Mouse (Mus musculus) myocyte (in vitro differentiated cells): Measurements from ENCODE around the gene Oxct2b. TPM values are rescaled to one million over a fixed set of nuclear protein-coding genes. Genes with fewer than 3 reads are reported as not detected.

Source experiments
- H3K27me3 ChIP-seq: one replicate; pipeline ENCODE4 v1.6.1; 2011; ENCODE audit not compliant: control insufficient read depth, insufficient read depth, insufficient read length
- H3K36me3 ChIP-seq: one replicate; pipeline ENCODE4 v1.6.1; 2011; ENCODE audit not compliant: control insufficient read depth, insufficient read depth
- H3K4me2 ChIP-seq: one replicate; pipeline ENCODE4 v1.6.1; 2011; ENCODE audit warnings: low read depth, control low read depth
- H3K4me3 ChIP-seq: one replicate; pipeline ENCODE4 v1.5.1; 2011; ENCODE audit warnings: mild to moderate bottlenecking, control low read depth, moderate library complexity
- H3K79me2 ChIP-seq: one replicate; pipeline ENCODE4 v1.6.1; 2011; ENCODE audit not compliant: control insufficient read depth, insufficient read depth
- H3ac ChIP-seq: one replicate; pipeline ENCODE4 v1.6.1; 2011; ENCODE audit not compliant: control insufficient read depth, insufficient read length
- CEBPB ChIP-seq: IDR thresholded peaks from 2 replicates; pipeline ENCODE4 v1.6.1; 2011; ENCODE audit warnings: mild to moderate bottlenecking, moderate library complexity; ENCODE audit not compliant: poor library complexity, insufficient read depth, severe bottlenecking
- E2F4 ChIP-seq: IDR thresholded peaks from one replicate; pipeline ENCODE4 v1.6.1; 2011; ENCODE audit warnings: mild to moderate bottlenecking, control low read depth, moderate library complexity; ENCODE audit not compliant: insufficient read depth
- MAX ChIP-seq: IDR thresholded peaks from one replicate; pipeline ENCODE4 v1.6.1; 2011; ENCODE audit warnings: low read depth, mild to moderate bottlenecking, control low read depth
- MYOD1 ChIP-seq, 3 experiments: IDR thresholded peaks; one replicate each; pipeline ENCODE4 v1.6.1; 2011; ENCODE audit warnings: control low read depth in 2 of 3, low read depth in 2 of 3, mild to moderate bottlenecking in 2 of 3, moderate library complexity in 1 of 3; ENCODE audit not compliant: insufficient read length in 2 of 3, control insufficient read depth in 1 of 3
- MYOG ChIP-seq, 3 experiments: IDR thresholded peaks; one replicate each; pipeline ENCODE4 v1.6.1; 2011; ENCODE audit warnings: control low read depth in 2 of 3, low read depth in 2 of 3, mild to moderate bottlenecking in 2 of 3; ENCODE audit not compliant: insufficient read length in 2 of 3, control insufficient read depth in 1 of 3, insufficient read depth in 1 of 3
- POLR2A ChIP-seq: IDR thresholded peaks from one replicate; pipeline ENCODE4 v1.6.1; 2011; ENCODE audit warnings: low read depth, mild to moderate bottlenecking, control low read depth, moderate library complexity; ENCODE audit not compliant: insufficient read length
- POLR2AphosphoS2 ChIP-seq: IDR thresholded peaks from one replicate; pipeline ENCODE4 v1.6.1; 2011; ENCODE audit warnings: low read depth, control low read depth; ENCODE audit not compliant: insufficient read length
- REST ChIP-seq: IDR thresholded peaks from one replicate; pipeline ENCODE4 v1.6.1; 2011; ENCODE audit warnings: mild to moderate bottlenecking, control low read depth, moderate library complexity; ENCODE audit not compliant: insufficient read depth, insufficient read length
- SRF ChIP-seq: IDR thresholded peaks from one replicate; pipeline ENCODE4 v1.6.1; 2011; ENCODE audit warnings: low read depth; ENCODE audit not compliant: control insufficient read depth, insufficient read length
- TCF12 ChIP-seq: IDR thresholded peaks from one replicate; pipeline ENCODE4 v1.6.1; 2011; ENCODE audit warnings: mild to moderate bottlenecking, control low read depth; ENCODE audit not compliant: poor library complexity, insufficient read depth, severe bottlenecking
- TCF3 ChIP-seq: IDR thresholded peaks from one replicate; pipeline ENCODE4 v1.6.1; 2011; ENCODE audit warnings: low read depth, control low read depth; ENCODE audit not compliant: insufficient read length
- USF1 ChIP-seq: IDR thresholded peaks from one replicate; pipeline ENCODE4 v1.6.1; 2011; ENCODE audit warnings: low read depth, mild to moderate bottlenecking, control low read depth, moderate library complexity
- polyA plus RNA-seq: library from polyadenylated mRNA; unstranded; fragments of >200 nt; fragmentation: generic; extraction: Trizol; gene quantifications from one replicate; pipeline ENCODE4 v1.2.1, GENCODE M21; 2012; ENCODE audit warnings: missing spikeins

Gene Oxct2b
- polyA plus RNA-seq, 1 experiment = not detected

- H3ac ChIP-seq = no peak overlapping the region
- H3K36me3 ChIP-seq = peaks cover 24% of the 10 kb centered on the region
- no peak for TF ChIP-seq REST
- no peak for TF ChIP-seq POLR2AphosphoS2
- TF ChIP-seq MYOG (IDR thresholded peaks at IDR 0.05; ENCODE audit: control insufficient read depth in 1 of 3, insufficient read depth in 1 of 3, insufficient read length in 2 of 3, low read depth in 2 of 3) = no peak
- no peak for TF ChIP-seq MYOD1 (IDR thresholded peaks at IDR 0.05; ENCODE audit: control insufficient read depth in 1 of 3, insufficient read length in 2 of 3, low read depth in 2 of 3)
- no peak for TF ChIP-seq TCF12
- TF ChIP-seq POLR2A = no peak
- TF ChIP-seq MAX = no peak
- TF ChIP-seq USF1 = no peak
- TF ChIP-seq E2F4 = no peak
- TF ChIP-seq CEBPB = no peak
- no peak for TF ChIP-seq SRF
- no peak for TF ChIP-seq TCF3
- H3K79me2 ChIP-seq = peaks cover 24% of the 10 kb centered on the region
- H3K27me3 ChIP-seq = no peaks in the 10 kb centered on the region
- H3K4me2 ChIP-seq = no peak overlapping the region
- H3K4me3 ChIP-seq = no peak overlapping the region
Observed at GRCm38 (mm10) chr4:123137551-123137950, 21.5 kb downstream of the Oxct2b start.

- H3ac ChIP-seq = peak within 1 kb of the TSS; percentile 25
- peak; percentile 91 for TF ChIP-seq POLR2A
- peak; percentile 29 for TF ChIP-seq REST
- peak; percentile 92 for TF ChIP-seq POLR2AphosphoS2
- TF ChIP-seq E2F4 = no peak
- H3K27me3 ChIP-seq = no peaks in the 10 kb centered on the region
- peak within 1 kb of the TSS; percentile 95 for H3K4me2 ChIP-seq
- peaks cover 24% of the 10 kb centered on the region for H3K79me2 ChIP-seq
- H3K36me3 ChIP-seq = peaks cover 11% of the 10 kb centered on the region
- H3K4me3 ChIP-seq = peak within 1 kb of the TSS; percentile 75
Observed at GRCm38 (mm10) chr4:123139513-123140154, 23.6 kb downstream of the Oxct2b start, which contains the start of gene Ppie. Ppie (minus strand) TSS chr4:123139951.

GRCm38 (mm10) chr4:123147446-123148150 lies 31.5 kb downstream of the Oxct2b start:
- no peak overlapping the region for H3K4me3 ChIP-seq
- no peaks in the 10 kb centered on the region for H3K79me2 ChIP-seq
- H3K36me3 ChIP-seq = no peaks in the 10 kb centered on the region
- H3ac ChIP-seq = no peak overlapping the region
- TF ChIP-seq CEBPB = no peak
- no peak for TF ChIP-seq TCF3
- no peak for TF ChIP-seq POLR2AphosphoS2
- TF ChIP-seq MYOD1 (IDR thresholded peaks at IDR 0.05; ENCODE audit: control insufficient read depth in 1 of 3, insufficient read length in 2 of 3, low read depth in 2 of 3) = no peak
- no peak for TF ChIP-seq TCF12
- TF ChIP-seq REST = no peak
- no peak for TF ChIP-seq MYOG (IDR thresholded peaks at IDR 0.05; ENCODE audit: control insufficient read depth in 1 of 3, insufficient read depth in 1 of 3, insufficient read length in 2 of 3, low read depth in 2 of 3)
- TF ChIP-seq USF1 = no peak
- no peak for TF ChIP-seq POLR2A
- no peak for TF ChIP-seq E2F4
- no peak for TF ChIP-seq MAX
- no peak for TF ChIP-seq SRF
- no peak overlapping the region for H3K4me2 ChIP-seq
- H3K27me3 ChIP-seq = peaks cover 20% of the 10 kb centered on the region

GRCm38 (mm10) chr4:123152003-123152402 lies 35.9 kb downstream of the Oxct2b start:
- H3K27me3 ChIP-seq = peaks cover 19% of the 10 kb centered on the region
- H3K4me3 ChIP-seq = no peak overlapping the region
- no peak overlapping the region for H3ac ChIP-seq
- H3K36me3 ChIP-seq = no peaks in the 10 kb centered on the region
- no peak for TF ChIP-seq MYOG (IDR thresholded peaks at IDR 0.05; ENCODE audit: control insufficient read depth in 1 of 3, insufficient read depth in 1 of 3, insufficient read length in 2 of 3, low read depth in 2 of 3)
- TF ChIP-seq SRF = no peak
- TF ChIP-seq E2F4 = no peak
- TF ChIP-seq MYOD1 (IDR thresholded peaks at IDR 0.05; ENCODE audit: control insufficient read depth in 1 of 3, insufficient read length in 2 of 3, low read depth in 2 of 3) = no peak
- no peak for TF ChIP-seq MAX
- no peak for TF ChIP-seq USF1
- TF ChIP-seq TCF3 = no peak
- TF ChIP-seq REST = no peak
- H3K4me2 ChIP-seq = no peak overlapping the region
- H3K79me2 ChIP-seq = no peaks in the 10 kb centered on the region
